Comparison of ENCODE assay signal across 15 mouse cellular contexts in genomic region chr2:68020251-68020680, GRCm38 (mm10).
A peak's percentile ranks its signal among the peaks of the same experiment; 100 is the strongest.
DNase-seq lines count a peak whose midpoint lies in the region; ATAC-seq and TF ChIP-seq lines count a peak whose summit lies in the region.
"Had no signal": no experiment of that assay in that cellular context is flagged by ENCODE, and none has a peak within 500 bp of the region (broad histone marks: within the 10 kb centered on the region; RNA-seq: fewer than 3 reads in every experiment).

No protein-coding gene starts in this region.

- intact Hi-C loops in left cerebral cortex, postnatal 36 days (cut with DNase I) = no loop called here
- intact Hi-C loops in gastrocnemius, postnatal 14 days (cut with DNase I; ENCODE audit: low total_unique reads) = no loop called here

- H3K36me3 ChIP-seq in midbrain, embryonic 12.5 days = no peaks in the 10 kb centered on the region
- no peaks in the 10 kb centered on the region for H3K36me3 ChIP-seq in midbrain, embryonic 16.5 days (ENCODE audit: control insufficient read depth, insufficient read depth, low read length)
- no peaks in the 10 kb centered on the region for H3K36me3 ChIP-seq in kidney, embryonic 14.5 days (ENCODE audit: control insufficient read depth, insufficient read depth, low read length)
- H3K36me3 ChIP-seq: hindbrain, embryonic 13.5 days had no signal

- TF ChIP-seq CTCF in cerebellum, adult 2 months (IDR thresholded peaks at IDR 0.05; ENCODE audit: borderline replicate concordance, insufficient read depth, low read depth, low read length) = no peak

- 79% methylated on average over 5 of the region's 5 CpGs for WGBS in midbrain, embryonic 12.5 days
- 70% methylated on average over 5 of the region's 5 CpGs for WGBS in midbrain, embryonic 16.5 days
- 11% methylated on average over 5 of the region's 5 CpGs for WGBS in cerebellum, adult 2 months
- WGBS in kidney, embryonic 14.5 days = 88% methylated on average over 5 of the region's 5 CpGs

- H3K9me3 ChIP-seq in midbrain, embryonic 12.5 days = no peaks in the 10 kb centered on the region
- H3K9me3 ChIP-seq in midbrain, embryonic 16.5 days (replicated peaks; ENCODE audit: control insufficient read depth, low read length, poor library complexity, severe bottlenecking) = no peaks in the 10 kb centered on the region
- no peaks in the 10 kb centered on the region for H3K9me3 ChIP-seq in kidney, embryonic 14.5 days (ENCODE audit: control insufficient read depth, low read length)
- H3K9me3 ChIP-seq: hindbrain, embryonic 13.5 days had no signal

- no peak overlapping the region for H3K4me2 ChIP-seq in midbrain, embryonic 12.5 days (replicated peaks)
- H3K4me2 ChIP-seq in midbrain, embryonic 16.5 days (ENCODE audit: low read length) = no peak overlapping the region
- no peak overlapping the region for H3K4me2 ChIP-seq in kidney, embryonic 14.5 days (replicated peaks; ENCODE audit: low read depth, low read length)
- H3K4me2 ChIP-seq: hindbrain, embryonic 13.5 days; lung, embryonic 14.5 days had no signal

- no peak for TF ChIP-seq POLR2A in cerebellum, adult 2 months (IDR thresholded peaks at IDR 0.05; ENCODE audit: borderline replicate concordance, insufficient read depth, low read length)

- no peak overlapping the region for H3K27ac ChIP-seq in midbrain, embryonic 12.5 days (replicated peaks)
- H3K27ac ChIP-seq in midbrain, embryonic 16.5 days (ENCODE audit: low read length) = no peak overlapping the region
- H3K27ac ChIP-seq in cerebellum, adult 2 months (ENCODE audit: insufficient read depth, low read length) = no peak overlapping the region
- H3K27ac ChIP-seq in kidney, embryonic 14.5 days (ENCODE audit: low read depth, low read length) = no peak overlapping the region
- H3K27ac ChIP-seq: hindbrain, embryonic 13.5 days; left cerebral cortex, adult 2 months had no signal

- ATAC-seq in midbrain, embryonic 12.5 days (ENCODE audit: low FRiP score, low read depth) = peak; percentile 62; the same call in 1 of the 2 replicates
- no peak for ATAC-seq in midbrain, embryonic 16.5 days
- ATAC-seq in kidney, embryonic 14.5 days (ENCODE audit: low FRiP score, low TSS enrichment) = no peak

- peak; percentile 52 to 72 for DNase-seq in cerebellum, adult 2 months
- DNase-seq in layer of hippocampus, adult 18-20 months (ENCODE audit: low spot score in 2 of 2) = peak; percentile 34 to 52
- peak; percentile 27 to 39 for DNase-seq in left cerebral cortex, postnatal 36 days (ENCODE audit: low spot score in 2 of 2)
- no peak for DNase-seq in heart, adult 8-10 months (ENCODE audit: low spot score)
- DNase-seq in gastrocnemius, postnatal 14 days = no peak
- DNase-seq: kidney, adult 18-20 months; liver; lung, embryonic 14.5 days; thymus, postnatal 14 days had no signal

- no peaks in the 10 kb centered on the region for H3K4me1 ChIP-seq in midbrain, embryonic 12.5 days
- no peaks in the 10 kb centered on the region for H3K4me1 ChIP-seq in midbrain, embryonic 16.5 days (ENCODE audit: control insufficient read depth, insufficient read depth, low read length)
- H3K4me1 ChIP-seq in cerebellum, adult 2 months (ENCODE audit: control insufficient read depth, insufficient read depth, low read length) = no peaks in the 10 kb centered on the region; the same call in 1 of the 2 replicates
- H3K4me1 ChIP-seq in kidney, embryonic 14.5 days (ENCODE audit: control insufficient read depth, insufficient read depth, low read length) = no peaks in the 10 kb centered on the region
- H3K4me1 ChIP-seq: hindbrain, embryonic 13.5 days had no signal

- no peak overlapping the region for H3K4me3 ChIP-seq in midbrain, embryonic 12.5 days
- no peak overlapping the region for H3K4me3 ChIP-seq in midbrain, embryonic 16.5 days (ENCODE audit: low read depth, low read length)
- no peak overlapping the region for H3K4me3 ChIP-seq in cerebellum, adult 2 months (replicated peaks; ENCODE audit: insufficient read depth, low read depth, low read length)
- H3K4me3 ChIP-seq in kidney, embryonic 14.5 days (ENCODE audit: low read length) = no peak overlapping the region
- H3K4me3 ChIP-seq: erythroblast, embryonic 14.5 days; hindbrain, embryonic 13.5 days; left cerebral cortex, adult 2 months had no signal

- no peaks in the 10 kb centered on the region for H3K27me3 ChIP-seq in midbrain, embryonic 12.5 days
- no peaks in the 10 kb centered on the region for H3K27me3 ChIP-seq in midbrain, embryonic 16.5 days (ENCODE audit: control insufficient read depth, insufficient read depth, low read depth, low read length)
- no peaks in the 10 kb centered on the region for H3K27me3 ChIP-seq in cerebellum, adult 2 months (ENCODE audit: control insufficient read depth, insufficient read depth, low read length)
- no peaks in the 10 kb centered on the region for H3K27me3 ChIP-seq in kidney, embryonic 14.5 days (ENCODE audit: control insufficient read depth, insufficient read depth, low read length)
- H3K27me3 ChIP-seq: hindbrain, embryonic 13.5 days had no signal

- H3K9ac ChIP-seq in midbrain, embryonic 12.5 days (replicated peaks) = no peak overlapping the region
- H3K9ac ChIP-seq in midbrain, embryonic 16.5 days (ENCODE audit: low read depth, low read length) = no peak overlapping the region
- no peak overlapping the region for H3K9ac ChIP-seq in kidney, embryonic 14.5 days (ENCODE audit: low read depth, low read length)
- H3K9ac ChIP-seq: hindbrain, embryonic 13.5 days; lung, embryonic 14.5 days had no signal

Comparison
In these comparisons a context has a peak if more than half of its experiments do, and no peak if none do; other contexts are left out.
1. DNase-seq: peak in cerebellum, adult 2 months (2 of 2), layer of hippocampus, adult 18-20 months (2 of 2) and left cerebral cortex, postnatal 36 days (2 of 2); none in heart, adult 8-10 months (single experiment) and gastrocnemius, postnatal 14 days (single experiment).